Mouse (Mus musculus) hindbrain, embryonic 16.5 days (tissue): ENCODE measurements around the gene Tssk1. TPM values are rescaled to one million over a fixed set of nuclear protein-coding genes. Genes with fewer than 3 reads are reported as not detected.

Source experiments
- ATAC-seq: fragments of 200-750 bp; cut with Nextera tagmentation; 2 replicates; pipeline ENCODE4 v1.8.0; 2017; ENCODE audit warnings: moderate TSS enrichment, moderate library complexity
- H3K27ac ChIP-seq: fragments of 300-500 bp; sonication (generic); 2 replicates; pipeline ENCODE4 v1.5.1; 2014; ENCODE audit warnings: low read depth, mild to moderate bottlenecking, control low read depth, low read length, moderate library complexity
- H3K27me3 ChIP-seq: fragments of 300-500 bp; sonication (generic); replicated peaks from 2 replicates; pipeline ENCODE4 v1.6.1; 2014; ENCODE audit warnings: low read length; ENCODE audit not compliant: control insufficient read depth, insufficient read depth
- H3K36me3 ChIP-seq: fragments of 300-500 bp; sonication (generic); 2 replicates; pipeline ENCODE4 v1.6.1; 2014; ENCODE audit warnings: mild to moderate bottlenecking, low read length, moderate library complexity, mixed read lengths; ENCODE audit not compliant: control insufficient read depth, insufficient read depth
- H3K4me1 ChIP-seq: fragments of 300-500 bp; sonication (generic); 2 replicates; pipeline ENCODE4 v1.6.1; 2014; ENCODE audit warnings: low read depth, low read length; ENCODE audit not compliant: control insufficient read depth, insufficient read depth
- H3K4me2 ChIP-seq: fragments of 300-500 bp; sonication (generic); 2 replicates; pipeline ENCODE4 v1.6.1; 2014; ENCODE audit warnings: mild to moderate bottlenecking, low read length, control low read depth, moderate library complexity
- H3K4me3 ChIP-seq: fragments of 300-500 bp; sonication (generic); 2 replicates; pipeline ENCODE4 v1.5.1; 2014; ENCODE audit warnings: mild to moderate bottlenecking, low read length, control low read depth, moderate library complexity
- H3K9ac ChIP-seq: fragments of 300-500 bp; sonication (generic); 2 replicates; pipeline ENCODE4 v1.6.1; 2014; ENCODE audit warnings: low read depth, mild to moderate bottlenecking, control low read depth, low read length, moderate library complexity
- H3K9me3 ChIP-seq: fragments of 300-500 bp; sonication (generic); 2 replicates; pipeline ENCODE4 v1.6.1; 2014; ENCODE audit warnings: mild to moderate bottlenecking, low read length, moderate library complexity; ENCODE audit not compliant: control insufficient read depth
- WGBS: fragments of 180-500 bp; shearing (Covaris S2); extraction: QIAGEN DNeasy Blood & Tissue Kit; methylation state at CpG from one replicate; pipeline ENCODE4 v1.1.7; 2014; 5-methylcytosine and 5-hydroxymethylcytosine counted together
- polyA plus RNA-seq: library from polyadenylated mRNA; unstranded; fragments of >200 nt; fragmentation: Nextera tagmentation; extraction: Ambion mirVana; gene quantifications from 2 replicates; pipeline ENCODE4 v1.2.1, GENCODE M21; 2015

Tssk1 gene
- polyA plus RNA-seq, 1 experiment from 2014 or later: not detected

DNA sequence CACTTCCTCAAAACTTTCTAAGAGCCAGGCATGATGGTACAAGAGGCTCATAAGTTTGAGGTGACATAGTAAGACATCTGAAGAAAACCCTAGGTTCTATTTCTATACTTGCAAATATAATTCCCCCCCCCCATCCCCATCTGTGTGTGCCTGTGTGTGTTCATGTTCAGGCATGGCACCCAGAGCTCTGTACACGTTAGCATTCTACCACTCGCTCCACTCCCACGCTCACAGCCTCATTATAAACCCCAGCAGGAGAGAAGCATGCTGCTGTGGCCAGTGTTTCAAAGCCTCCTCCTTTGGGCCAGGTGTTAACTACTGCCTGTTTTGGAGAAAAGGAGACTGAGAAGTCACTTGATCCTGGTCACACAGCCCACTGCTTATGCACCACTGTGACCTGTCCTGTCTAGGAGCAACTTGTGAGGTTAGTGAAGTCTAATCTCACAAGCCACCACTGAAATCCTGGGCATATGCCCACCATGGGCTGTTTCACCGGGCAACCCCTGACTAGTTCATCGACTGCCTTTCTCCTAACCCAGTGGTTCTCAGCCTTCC, 38.0 kb downstream of the Tssk1 start:
- peaks cover 4% of the 10 kb centered on the region for H3K4me1 ChIP-seq
- no peaks in the 10 kb centered on the region for H3K9me3 ChIP-seq
- no peak overlapping the region for H3K9ac ChIP-seq
- no peaks in the 10 kb centered on the region; the same call in 1 of the 2 replicates for H3K27me3 ChIP-seq
- ATAC-seq: no peak
- WGBS: 66% methylated on average over 5 of the region's 5 CpGs
- H3K4me2 ChIP-seq: no peak overlapping the region
- H3K27ac ChIP-seq: no peak overlapping the region
- H3K36me3 ChIP-seq: no peaks in the 10 kb centered on the region
- H3K4me3 ChIP-seq: no peak overlapping the region

DNA sequence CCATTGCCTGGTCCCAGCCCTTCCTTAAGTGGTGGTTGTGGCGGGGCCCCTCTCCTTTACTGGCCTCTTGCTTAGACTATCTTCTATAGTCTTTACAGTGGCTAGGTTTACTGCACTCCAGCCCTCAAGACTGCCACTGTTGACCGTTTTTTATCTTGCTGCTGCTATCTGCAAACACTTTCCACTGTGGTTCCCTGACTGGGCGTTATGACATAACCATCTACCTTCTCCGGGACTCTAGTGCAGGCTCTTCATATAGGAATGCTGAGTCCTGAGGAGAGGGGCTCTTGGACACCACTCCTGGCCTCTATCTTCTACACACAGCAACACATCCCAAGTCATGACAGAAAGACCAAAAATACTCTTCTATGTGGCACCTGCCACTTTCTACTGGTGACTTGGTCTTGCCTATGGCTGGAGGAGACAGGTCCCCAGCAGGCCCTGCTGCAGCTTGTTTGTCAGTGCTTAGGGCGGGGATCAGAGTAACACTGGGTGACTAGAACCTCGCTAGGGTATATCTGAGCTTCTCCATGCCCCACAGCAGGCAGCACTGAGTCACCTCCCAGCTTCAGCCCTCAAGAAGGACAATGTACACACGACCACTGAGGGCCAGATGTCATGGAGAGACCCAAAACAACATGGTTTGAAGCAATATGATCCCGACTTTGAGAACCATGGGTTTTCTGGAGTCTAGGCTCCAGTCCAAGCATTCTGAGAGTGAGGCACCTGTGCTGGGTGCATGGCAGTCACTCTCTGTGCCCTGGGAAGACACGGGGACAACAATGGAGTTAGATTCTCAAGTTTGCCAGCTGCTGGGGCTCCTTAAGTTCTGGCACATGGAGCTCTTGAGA, 39.8 kb downstream of the Tssk1 start:
- H3K27me3 ChIP-seq: no peaks in the 10 kb centered on the region; the same call in 1 of the 2 replicates
- H3K9ac ChIP-seq: no peak overlapping the region
- WGBS: 67% methylated on average over 9 of the region's 9 CpGs
- no peaks in the 10 kb centered on the region for H3K9me3 ChIP-seq
- no peaks in the 10 kb centered on the region for H3K36me3 ChIP-seq
- no peak for ATAC-seq
- no peak overlapping the region for H3K27ac ChIP-seq
- H3K4me3 ChIP-seq: no peak overlapping the region
- peaks cover under 1% of the 10 kb centered on the region for H3K4me1 ChIP-seq
- no peak overlapping the region for H3K4me2 ChIP-seq

GRCm38 (mm10) chr16:17934445-17934910, 40.5 kb downstream of the Tssk1 start:
- H3K36me3 ChIP-seq: no peaks in the 10 kb centered on the region
- no peaks in the 10 kb centered on the region; the same call in 1 of the 2 replicates for H3K4me1 ChIP-seq
- H3K27ac ChIP-seq: no peak overlapping the region
- H3K4me3 ChIP-seq: no peak overlapping the region
- no peak overlapping the region for H3K4me2 ChIP-seq
- H3K9me3 ChIP-seq: no peaks in the 10 kb centered on the region
- 68% methylated on average over 3 of the region's 3 CpGs for WGBS
- H3K27me3 ChIP-seq: no peaks in the 10 kb centered on the region; the same call in 1 of the 2 replicates
- ATAC-seq: no peak
- H3K9ac ChIP-seq: no peak overlapping the region

GRCm38 (mm10) chr16:17936776-17937175, 42.8 kb downstream of the Tssk1 start:
- Histone ChIP-seq H3K27ac (no peak overlapping the region), H3K9ac (no peak overlapping the region), H3K9me3 (no peaks in the 10 kb centered on the region), H3K4me1 (no peaks in the 10 kb centered on the region; the same call in 1 of the 2 replicates), H3K36me3 (no peaks in the 10 kb centered on the region), H3K4me3 (no peak overlapping the region), H3K27me3 (no peaks in the 10 kb centered on the region; the same call in 1 of the 2 replicates), H3K4me2 (no peak overlapping the region)
- no peak for ATAC-seq
- 92% methylated on average over 10 of the region's 10 CpGs for WGBS

DNA sequence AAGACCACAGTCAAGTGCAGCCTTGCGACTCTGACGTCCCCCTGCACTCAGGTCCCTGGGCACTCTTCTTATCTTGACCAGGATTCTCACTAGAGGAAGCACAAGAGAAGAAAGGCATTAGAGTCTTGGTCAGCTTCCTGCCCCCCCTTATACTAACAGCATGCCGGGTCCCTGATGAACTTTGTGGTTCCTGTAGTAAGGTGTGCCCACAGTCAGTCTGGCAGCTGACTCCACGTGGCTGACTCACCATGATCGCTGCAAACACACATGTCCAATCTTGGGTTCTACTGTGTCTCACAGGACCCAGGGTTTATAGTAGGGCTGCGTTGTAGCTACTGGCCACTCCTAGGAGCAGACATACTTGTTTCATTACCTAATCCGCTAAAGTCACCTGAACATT, 44.2 kb downstream of the Tssk1 start:
- Histone ChIP-seq H3K27me3 (no peaks in the 10 kb centered on the region), H3K4me1 (no peaks in the 10 kb centered on the region; the same call in 1 of the 2 replicates), H3K4me2 (no peak overlapping the region), H3K36me3 (no peaks in the 10 kb centered on the region), H3K9me3 (no peaks in the 10 kb centered on the region), H3K27ac (no peak overlapping the region), H3K9ac (no peak overlapping the region), H3K4me3 (no peak overlapping the region)
- WGBS: 84% methylated on average over 7 of the region's 7 CpGs
- no peak for ATAC-seq

DNA sequence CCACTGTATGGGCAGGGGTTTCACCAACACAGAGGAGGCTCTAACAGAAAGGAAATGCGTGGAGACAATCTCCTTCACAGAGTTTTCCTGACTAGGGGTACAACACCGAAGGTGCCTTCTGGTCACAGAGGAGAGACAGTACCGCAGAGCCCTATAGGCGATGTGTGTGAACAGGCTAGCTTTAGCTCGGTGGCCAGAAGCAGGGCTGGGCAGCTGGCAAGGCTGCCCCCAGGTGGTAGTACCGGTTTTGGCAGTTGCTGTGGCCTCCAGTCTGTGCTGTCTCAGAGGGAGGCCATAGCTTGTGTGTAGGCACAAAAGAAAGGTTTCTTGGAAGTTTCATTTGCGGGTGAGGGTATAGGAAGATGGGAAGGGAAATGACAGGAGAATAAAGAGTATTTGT, 44.8 kb downstream of the Tssk1 start:
- H3K4me3 ChIP-seq: no peak overlapping the region
- H3K4me1 ChIP-seq: no peaks in the 10 kb centered on the region; the same call in 1 of the 2 replicates
- peak; percentile 85 for ATAC-seq
- no peaks in the 10 kb centered on the region for H3K9me3 ChIP-seq
- H3K4me2 ChIP-seq: no peak overlapping the region
- WGBS: 13% methylated on average over 7 of the region's 7 CpGs
- H3K36me3 ChIP-seq: no peaks in the 10 kb centered on the region
- H3K27ac ChIP-seq: no peak overlapping the region
- no peak overlapping the region for H3K9ac ChIP-seq
- H3K27me3 ChIP-seq: no peaks in the 10 kb centered on the region

- Histone ChIP-seq H3K4me2 (no peak overlapping the region), H3K4me3 (no peak overlapping the region), H3K27me3 (no peaks in the 10 kb centered on the region), H3K9ac (no peak overlapping the region), H3K27ac (no peak overlapping the region), H3K4me1 (no peaks in the 10 kb centered on the region; the same call in 1 of the 2 replicates), H3K9me3 (no peaks in the 10 kb centered on the region), H3K36me3 (no peaks in the 10 kb centered on the region)
- ATAC-seq: peak; percentile 73
- WGBS: 36% methylated on average over 9 of the region's 9 CpGs
These were observed 45.3 kb downstream of the Tssk1 start for GRCm38 (mm10) chr16:17939255-17939751.

DNA sequence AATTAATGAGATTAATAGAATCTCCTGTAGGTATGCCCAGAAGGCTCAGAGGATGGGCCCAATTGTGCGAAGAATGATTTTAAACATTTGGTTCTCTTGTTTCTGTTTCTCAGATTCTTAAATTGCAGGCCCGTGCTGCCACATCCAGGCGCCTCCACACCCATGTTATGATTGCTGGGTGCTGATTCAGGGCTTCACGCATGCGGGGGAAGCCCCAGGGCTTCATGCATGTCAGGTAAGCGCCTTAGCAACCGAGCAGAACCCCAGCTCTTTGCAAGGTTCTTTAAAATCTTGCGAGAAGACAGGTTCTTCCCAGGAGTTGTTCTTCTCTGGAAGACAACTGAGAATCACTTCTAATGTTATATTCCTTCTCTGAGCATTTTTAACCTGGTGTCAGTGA, 49.4 kb downstream of the Tssk1 start:
- no peaks in the 10 kb centered on the region; the same call in 1 of the 2 replicates for H3K4me1 ChIP-seq
- H3K4me2 ChIP-seq: no peak overlapping the region
- H3K27me3 ChIP-seq: no peaks in the 10 kb centered on the region
- 63% methylated on average over 8 of the region's 8 CpGs for WGBS
- no peaks in the 10 kb centered on the region for H3K9me3 ChIP-seq
- H3K9ac ChIP-seq: no peak overlapping the region
- no peaks in the 10 kb centered on the region for H3K36me3 ChIP-seq
- no peak for ATAC-seq
- H3K27ac ChIP-seq: no peak overlapping the region
- H3K4me3 ChIP-seq: no peak overlapping the region
